Mouse (Mus musculus) heart, adult 2 months (tissue): ENCODE measurements at regions not wholly inside any gene's neighbourhood (a gene's known extent, or its start where the extent isn't known, plus 50 kb on each side); places are given as distances from the start of the nearest gene placed in this dataset.

Experiments used
- DNase-seq, 2 experiments: peaks; one replicate each; pipeline ENCODE4 v3.0.0; 2021
- H3K27ac ChIP-seq: fragments of 200-600 bp; 2 replicates; pipeline ENCODE4 v1.8.1; 2022
- H3K27me3 ChIP-seq: fragments of 200-500 bp; 2 replicates; pipeline ENCODE4 v1.6.1; 2012; ENCODE audit warnings: mild to moderate bottlenecking, low read length, inconsistent platforms, mixed read lengths; ENCODE audit not compliant: control insufficient read depth, insufficient read depth
- H3K36me3 ChIP-seq: fragments of 200-500 bp; 2 replicates; pipeline ENCODE4 v1.6.1; 2012; ENCODE audit warnings: low read length, inconsistent platforms; ENCODE audit not compliant: control insufficient read depth, insufficient read depth
- H3K4me1 ChIP-seq: fragments of 200-500 bp; 2 replicates; pipeline ENCODE4 v1.6.1; 2011; ENCODE audit warnings: low read length; ENCODE audit not compliant: control insufficient read depth, insufficient read depth
- H3K4me3 ChIP-seq: fragments of 200-600 bp; 2 replicates; pipeline ENCODE4 v1.8.1; 2022
- H3K79me2 ChIP-seq: fragments of 200-500 bp; replicated peaks from 2 replicates; pipeline ENCODE4 v1.6.1; 2012; ENCODE audit warnings: mild to moderate bottlenecking, inconsistent platforms, low read length, moderate library complexity, mixed read lengths; ENCODE audit not compliant: control insufficient read depth, insufficient read depth
- H3K9ac ChIP-seq: fragments of 200-500 bp; 2 replicates; pipeline ENCODE4 v1.6.1; 2012; ENCODE audit warnings: low read depth, mild to moderate bottlenecking, control low read depth, inconsistent platforms, low read length, mixed read lengths
- CTCF ChIP-seq: fragments of 200-600 bp; IDR thresholded peaks from 2 replicates; pipeline ENCODE4 v1.8.1; 2022; ENCODE audit warnings: antibody characterized with exemption, mild to moderate bottlenecking, moderate library complexity
- EP300 ChIP-seq: fragments of 200-500 bp; IDR thresholded peaks from 2 replicates; pipeline ENCODE4 v1.6.1; 2011; ENCODE audit warnings: low read depth, low read length, control low read depth; ENCODE audit not compliant: insufficient read depth
- POLR2A ChIP-seq: fragments of 200-500 bp; IDR thresholded peaks from 2 replicates; pipeline ENCODE4 v1.6.1; 2011; ENCODE audit warnings: mild to moderate bottlenecking, low read depth, low read length, control low read depth; ENCODE audit not compliant: insufficient read depth
- WGBS: fragments of 180-500 bp; shearing (Covaris S2); methylation state at CpG from one replicate; pipeline ENCODE4 v1.1.7; 2018; 5-methylcytosine and 5-hydroxymethylcytosine counted together
- intact Hi-C: fragments of 180-260 bp; cut with DNase I; formaldehyde crosslinking; loops from one replicate; pipeline ENCODE4 v1.15.1; 2025

DNA sequence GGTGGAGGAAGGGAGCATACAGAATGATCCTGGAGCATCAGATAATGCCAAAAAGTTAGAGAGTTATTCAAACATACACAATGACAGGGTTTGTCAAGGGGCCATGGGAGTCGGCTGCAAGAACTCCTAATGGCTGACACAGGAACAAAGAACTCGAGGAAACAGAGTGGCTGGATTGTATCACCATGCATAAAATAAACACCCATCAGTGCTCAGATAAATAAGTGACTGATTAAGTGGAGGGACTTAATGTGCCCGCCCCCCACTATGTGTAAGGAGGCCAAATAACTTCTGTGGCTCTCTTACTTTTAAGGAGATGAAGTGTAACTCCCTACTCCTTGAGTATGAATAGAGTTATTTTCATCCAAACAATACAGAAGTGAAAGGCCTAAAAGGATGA lies 220.1 kb upstream of the 9630041A04Rik start:
- H3K9ac ChIP-seq: no peak overlapping the region
- H3K4me1 ChIP-seq: no peaks in the 10 kb centered on the region
- no peaks in the 10 kb centered on the region for H3K36me3 ChIP-seq
- no peaks in the 10 kb centered on the region for H3K27me3 ChIP-seq
- no peak for TF ChIP-seq CTCF
- TF ChIP-seq EP300: no peak
- TF ChIP-seq POLR2A: no peak
- no peaks in the 10 kb centered on the region for H3K79me2 ChIP-seq
- intact Hi-C loops: no loop called here
- WGBS: 41% methylated on average over 3 of the region's 3 CpGs
- H3K4me3 ChIP-seq: no peak overlapping the region
- no peak overlapping the region for H3K27ac ChIP-seq
- no peak for DNase-seq

DNA sequence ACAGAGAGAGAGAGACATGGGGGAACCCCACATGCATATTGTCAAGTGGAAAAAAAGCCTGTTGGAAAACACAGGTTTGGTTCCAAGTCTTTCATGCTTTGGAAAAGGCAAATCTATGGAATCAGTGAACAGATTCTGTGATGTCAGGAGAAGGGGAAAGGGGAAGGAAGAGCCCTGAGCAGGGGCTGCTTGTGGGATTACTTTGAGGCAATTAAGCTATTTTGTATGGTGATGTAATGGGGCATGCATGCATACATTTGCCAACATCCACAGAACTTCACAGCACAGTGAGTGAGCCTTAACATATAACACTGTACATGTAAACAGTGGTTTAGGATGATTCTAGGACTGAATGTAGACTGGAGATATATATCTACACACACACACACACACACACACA lies 221.0 kb upstream of the 9630041A04Rik start:
- Histone ChIP-seq H3K4me3 (no peak overlapping the region), H3K27me3 (no peaks in the 10 kb centered on the region), H3K27ac (no peak overlapping the region), H3K36me3 (no peaks in the 10 kb centered on the region), H3K4me1 (no peaks in the 10 kb centered on the region), H3K9ac (no peak overlapping the region), H3K79me2 (no peaks in the 10 kb centered on the region)
- DNase-seq: no peak
- intact Hi-C loops: no loop called here
- TF ChIP-seq EP300 (no peak), CTCF (no peak), POLR2A (no peak)

DNA sequence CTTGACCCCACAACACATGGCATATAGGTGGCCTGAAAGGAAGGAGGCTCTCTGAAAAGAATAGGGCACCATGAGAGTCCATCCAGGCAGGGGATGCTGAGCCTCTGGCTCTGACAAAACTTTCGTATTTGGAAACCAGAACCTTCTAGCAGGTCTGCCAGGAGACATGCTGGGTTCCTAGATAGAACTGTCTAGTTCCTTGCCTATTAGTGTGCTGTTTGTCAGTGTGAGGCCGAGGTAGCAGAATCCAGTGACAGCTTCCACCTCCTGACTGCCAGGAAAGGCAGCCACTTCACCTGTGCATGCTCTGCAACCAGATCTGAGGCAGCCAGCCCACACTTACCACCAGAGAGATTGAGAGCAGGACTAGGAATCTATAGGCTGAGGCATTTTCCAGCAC lies 245.4 kb upstream of the 9630041A04Rik start:
- no peak overlapping the region for H3K9ac ChIP-seq

DNA sequence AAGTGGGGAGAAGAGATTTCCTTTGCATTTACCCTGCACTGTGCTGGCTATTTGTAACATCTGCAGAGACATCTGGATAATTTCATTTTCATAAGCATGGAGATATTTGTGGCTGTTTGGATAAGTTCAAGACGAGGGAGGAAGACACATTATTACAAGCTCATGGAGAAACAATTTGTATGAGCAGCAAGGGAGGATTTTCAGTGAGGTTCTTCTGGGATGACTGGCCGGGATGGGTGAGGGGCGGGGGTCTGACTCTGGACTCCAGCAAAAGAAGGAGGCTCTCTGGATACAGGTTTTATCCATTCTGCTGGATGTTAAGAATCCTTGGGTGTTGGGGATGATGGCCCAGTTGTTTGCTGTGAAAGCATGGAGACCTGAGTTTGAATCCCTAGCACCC lies 246.5 kb upstream of the 9630041A04Rik start:
- H3K4me1 ChIP-seq: peaks cover 1% of the 10 kb centered on the region; the same call in 1 of the 2 replicates
- intact Hi-C loops: no loop called here
- no peaks in the 10 kb centered on the region for H3K79me2 ChIP-seq
- H3K9ac ChIP-seq: no peak overlapping the region
- H3K27me3 ChIP-seq: no peaks in the 10 kb centered on the region
- H3K27ac ChIP-seq: no peak overlapping the region
- WGBS: 71% methylated on average over 3 of the region's 3 CpGs
- DNase-seq: no peak
- H3K4me3 ChIP-seq: no peak overlapping the region
- H3K36me3 ChIP-seq: no peaks in the 10 kb centered on the region
- TF ChIP-seq EP300: no peak
- TF ChIP-seq CTCF: no peak
- no peak for TF ChIP-seq POLR2A

More for the DNA sequence above, 245.4 kb upstream of the 9630041A04Rik start:
- Histone ChIP-seq H3K27ac (no peak overlapping the region), H3K79me2 (no peaks in the 10 kb centered on the region), H3K36me3 (no peaks in the 10 kb centered on the region), H3K27me3 (no peaks in the 10 kb centered on the region), H3K4me3 (no peak overlapping the region), H3K4me1 (peaks cover 1% of the 10 kb centered on the region; the same call in 1 of the 2 replicates)
- intact Hi-C loops: no loop called here
- WGBS: 78% methylated on average over 2 of the region's 2 CpGs
- no peak for DNase-seq
- TF ChIP-seq CTCF: no peak
- no peak for TF ChIP-seq EP300
- no peak for TF ChIP-seq POLR2A

DNA sequence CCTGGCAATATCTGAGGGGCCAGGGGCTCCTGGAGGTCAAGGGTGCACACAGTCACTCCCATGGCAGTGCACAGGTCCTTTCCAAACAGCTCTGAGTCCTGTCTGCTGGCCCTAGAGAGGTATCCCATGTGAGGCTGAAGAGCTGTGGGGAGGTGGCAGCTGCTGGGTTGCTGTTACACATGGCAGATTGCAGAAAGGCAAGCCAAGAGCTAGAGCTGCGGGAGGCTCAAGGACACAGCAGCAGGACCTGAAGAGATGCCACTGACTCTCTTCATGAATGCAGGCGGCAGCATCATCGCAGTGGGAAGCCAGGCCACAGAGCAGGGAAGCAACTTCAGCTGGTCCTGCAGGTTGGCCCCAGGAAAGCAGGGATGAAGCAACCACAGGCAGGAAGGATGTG lies 247.7 kb upstream of the 9630041A04Rik start:
- H3K79me2 ChIP-seq: no peaks in the 10 kb centered on the region
- no peak overlapping the region for H3K27ac ChIP-seq
- H3K27me3 ChIP-seq: no peaks in the 10 kb centered on the region
- no peak for DNase-seq
- H3K9ac ChIP-seq: no peak overlapping the region
- TF ChIP-seq CTCF: no peak
- no peak for TF ChIP-seq POLR2A
- no peak overlapping the region for H3K4me3 ChIP-seq
- peaks cover 1% of the 10 kb centered on the region; the same call in 1 of the 2 replicates for H3K4me1 ChIP-seq
- intact Hi-C loops: no loop called here
- H3K36me3 ChIP-seq: no peaks in the 10 kb centered on the region
- WGBS: 56% methylated on average over 3 of the region's 3 CpGs

DNA sequence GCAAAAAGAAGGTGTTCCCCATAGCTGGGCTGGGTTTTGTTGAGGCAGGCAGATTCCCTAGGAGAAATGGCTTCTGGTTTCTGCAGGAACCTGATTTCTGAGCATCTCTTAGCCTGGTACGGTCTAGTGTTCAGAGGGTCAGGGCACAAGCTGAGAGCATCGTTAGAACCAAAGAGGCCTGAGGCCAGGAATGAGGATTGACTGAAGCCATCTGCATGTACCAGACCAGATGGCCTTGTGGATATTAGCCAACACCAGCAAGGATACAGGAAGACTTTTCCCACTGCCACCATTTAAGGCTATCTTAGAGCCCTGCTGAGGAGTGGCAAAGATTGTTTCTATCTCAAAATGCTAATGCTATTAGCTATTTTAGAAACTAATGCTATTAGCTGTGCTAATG lies 248.2 kb upstream of the 9630041A04Rik start:
- 56% methylated on average over 2 of the region's 2 CpGs for WGBS
- DNase-seq: peak; percentile 13 to 31

More for the DNA sequence above, 248.2 kb upstream of the 9630041A04Rik start:
- no peak overlapping the region for H3K27ac ChIP-seq
- H3K79me2 ChIP-seq: no peaks in the 10 kb centered on the region
- no peaks in the 10 kb centered on the region for H3K36me3 ChIP-seq
- TF ChIP-seq EP300: no peak
- TF ChIP-seq POLR2A: no peak
- TF ChIP-seq CTCF: no peak
- intact Hi-C loops: no loop called here
- no peaks in the 10 kb centered on the region for H3K27me3 ChIP-seq
- peaks cover 1% of the 10 kb centered on the region; the same call in 1 of the 2 replicates for H3K4me1 ChIP-seq
- H3K4me3 ChIP-seq: no peak overlapping the region
- H3K9ac ChIP-seq: no peak overlapping the region
